In the genomic region with DNA sequence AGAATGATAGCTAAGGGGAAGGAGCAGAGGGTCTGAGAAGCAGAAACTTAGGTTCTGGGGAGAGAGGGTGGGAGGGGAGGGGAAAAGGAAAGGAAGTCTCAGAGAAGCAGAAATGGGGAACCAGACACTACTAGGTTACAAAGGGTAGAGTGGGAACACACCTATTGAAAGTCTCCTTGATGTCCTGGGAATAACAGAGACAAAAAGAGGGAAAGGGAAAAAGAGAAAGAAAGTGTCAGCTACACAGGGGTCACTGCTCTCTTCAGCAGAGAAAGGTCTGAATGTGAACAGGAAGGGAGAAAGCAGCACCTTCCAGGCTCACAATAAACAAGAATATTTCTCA, we compare ENCODE assay signal across 1 mouse cellular context.
TF ChIP-seq lines count a peak whose summit lies in the region.

No protein-coding gene starts in this region.

TF ChIP-seq in CH12.LX, 34 proteins besides CTCF, POLR2A, EP300 and RAD21:
- TF ChIP-seq RCOR1 (conservative IDR thresholded peaks at IDR 0.05; ENCODE audit: low read depth, low read length), result 0 out of 2 replicates have a peak, but pooled peaks have one; percentile 48
- TF ChIP-seq E2F4 (IDR thresholded peaks at IDR 0.05; ENCODE audit: insufficient replicate concordance, low read depth, low read length), result no peak
- no peak for TF ChIP-seq JUN (IDR thresholded peaks at IDR 0.05; ENCODE audit: insufficient read depth, low read depth, low read length)
- TF ChIP-seq SMC3 (IDR thresholded peaks at IDR 0.05; ENCODE audit: low read depth, low read length), result no peak
- no peak for TF ChIP-seq MXI1 (IDR thresholded peaks at IDR 0.05; ENCODE audit: low read depth, low read length)
- TF ChIP-seq USF1 (IDR thresholded peaks at IDR 0.05; ENCODE audit: low read depth, low read length), result no peak
- TF ChIP-seq MAX (IDR thresholded peaks at IDR 0.05; ENCODE audit: low read length), result no peak
- no peak for TF ChIP-seq ZC3H11A (IDR thresholded peaks at IDR 0.05; ENCODE audit: low read depth, low read length)
- TF ChIP-seq ZNF384 (IDR thresholded peaks at IDR 0.05; ENCODE audit: low read depth, low read length), result 0 out of 2 replicates have a peak, but pooled peaks have one; percentile 3
- TF ChIP-seq NRF1 (IDR thresholded peaks at IDR 0.05; ENCODE audit: low read depth, low read length), result no peak
